Mouse (Mus musculus) intestine, postnatal 0 days (tissue): ENCODE measurements around the gene Nrg3. TPM values are rescaled to one million over a fixed set of nuclear protein-coding genes. Genes with fewer than 3 reads are reported as not detected.

Source experiments
- ATAC-seq: fragments of 200-750 bp; cut with Nextera tagmentation; 2 replicates; pipeline ENCODE4 v1.8.0; 2017; ENCODE audit warnings: mild to moderate bottlenecking, moderate TSS enrichment, moderate library complexity
- H3K27ac ChIP-seq: fragments of 300-500 bp; sonication (generic); 2 replicates; pipeline ENCODE4 v1.5.1; 2014; ENCODE audit warnings: mild to moderate bottlenecking, low read depth, low read length, moderate library complexity
- H3K27me3 ChIP-seq: fragments of 300-500 bp; sonication (generic); replicated peaks from 2 replicates; pipeline ENCODE4 v1.6.1; 2014; ENCODE audit warnings: low read length, mixed read lengths; ENCODE audit not compliant: control insufficient read depth, insufficient read depth
- H3K36me3 ChIP-seq: fragments of 300-500 bp; sonication (generic); 2 replicates; pipeline ENCODE4 v1.6.1; 2014; ENCODE audit warnings: mild to moderate bottlenecking, moderate library complexity; ENCODE audit not compliant: control insufficient read depth, insufficient read depth
- H3K4me1 ChIP-seq: fragments of 300-500 bp; sonication (generic); replicated peaks from 2 replicates; pipeline ENCODE4 v1.6.1; 2014; ENCODE audit warnings: antibody characterized with exemption, low read length, mixed read lengths; ENCODE audit not compliant: control insufficient read depth, insufficient read depth
- H3K4me2 ChIP-seq: fragments of 300-500 bp; sonication (generic); replicated peaks from 2 replicates; pipeline ENCODE4 v1.6.1; 2014; ENCODE audit warnings: low read depth, mild to moderate bottlenecking, moderate library complexity
- H3K4me3 ChIP-seq: fragments of 300-500 bp; sonication (generic); 2 replicates; pipeline ENCODE4 v1.5.1; 2014; ENCODE audit warnings: low read depth, low read length
- H3K9ac ChIP-seq: fragments of 300-500 bp; sonication (generic); 2 replicates; pipeline ENCODE4 v1.6.1; 2014; ENCODE audit warnings: mild to moderate bottlenecking, low read depth, low read length
- H3K9me3 ChIP-seq: fragments of 300-500 bp; sonication (generic); 2 replicates; pipeline ENCODE4 v1.6.1; 2016; ENCODE audit warnings: mixed run types; ENCODE audit not compliant: control insufficient read depth
- CTCF ChIP-seq: sonication (generic); IDR thresholded peaks from 2 replicates; pipeline ENCODE4 v1.5.1; 2016; ENCODE audit warnings: low read depth, mild to moderate bottlenecking, control low read depth, antibody characterized with exemption, moderate library complexity
- WGBS: fragments of 180-500 bp; shearing (Covaris S2); extraction: QIAGEN DNeasy Blood & Tissue Kit; methylation state at CpG from one replicate; pipeline ENCODE4 v1.1.7; 2014; 5-methylcytosine and 5-hydroxymethylcytosine counted together
- microRNA-seq: library from miRNA; unstranded; fragments of <30 nt; microRNA quantifications from one replicate; pipeline ENCODE4, GENCODE M21; 2016
- polyA plus RNA-seq: library from polyadenylated mRNA; unstranded; fragments of >200 nt; fragmentation: Nextera tagmentation; extraction: Ambion mirVana; gene quantifications from 2 replicates; pipeline ENCODE4 v1.2.1, GENCODE M21; 2015

Nrg3 gene
- polyA plus RNA-seq, 1 experiment from 2014 or later, result 0.09 TPM

DNA sequence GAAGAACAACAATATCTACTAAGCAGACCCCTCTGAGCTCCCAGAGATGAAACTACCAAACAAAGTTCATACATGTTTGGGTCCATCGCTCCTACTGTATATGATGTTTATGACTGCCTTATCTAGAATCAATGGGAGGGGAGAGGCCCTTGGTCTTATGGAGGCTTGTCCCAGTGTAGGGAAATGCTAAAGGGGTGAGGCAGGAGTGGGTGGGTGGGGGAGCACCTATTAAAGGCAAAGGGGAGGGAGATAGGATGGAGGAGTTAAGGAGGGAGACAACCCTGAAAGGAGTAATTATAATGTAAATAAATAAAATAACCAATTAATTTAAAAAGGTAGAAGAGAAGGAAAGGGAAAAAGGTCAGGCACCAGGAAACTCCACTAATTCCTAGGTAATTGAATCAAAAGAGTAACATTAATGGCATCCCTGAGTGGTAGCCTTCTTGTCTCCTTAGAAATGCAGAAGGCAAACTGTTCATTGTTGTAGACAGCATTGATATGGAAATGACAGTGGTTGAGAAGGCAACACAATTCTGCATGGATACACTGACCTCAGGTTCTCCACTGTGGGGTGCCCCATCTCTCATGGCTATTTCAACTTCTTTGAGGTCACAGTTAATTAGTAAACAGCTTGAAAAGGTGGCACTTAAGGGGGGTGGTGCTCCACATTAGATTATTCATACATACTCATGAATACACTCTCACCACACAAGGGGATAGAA lies 1152.1 kb downstream of the Nrg3 start:
- Histone ChIP-seq H3K27me3 (no peaks in the 10 kb centered on the region), H3K36me3 (no peaks in the 10 kb centered on the region), H3K4me1 (no peaks in the 10 kb centered on the region), H3K4me3 (no peak overlapping the region), H3K4me2 (no peak overlapping the region), H3K27ac (no peak overlapping the region), H3K9me3 (no peaks in the 10 kb centered on the region), H3K9ac (no peak overlapping the region)
- TF ChIP-seq CTCF, result no peak
- no peak for ATAC-seq
- 76% methylated on average over 1 of the region's 1 CpGs for WGBS

Small RNA genes within 50 kb of the gene (microRNA-seq; reads per million reads assigned to microRNA genes)
- gene Gm27332, result not detected
